Mouse (Mus musculus): Measurements from ENCODE around the gene Fgfr1op2.

- no peak for TF ChIP-seq CTCF (IDR thresholded peaks at IDR 0.05; ENCODE audit: control insufficient read depth, insufficient read depth, low read length)
- TF ChIP-seq POLR2A (IDR thresholded peaks at IDR 0.05; ENCODE audit: borderline replicate concordance, control insufficient read depth, low read depth, low read length) = no peak
These were observed 36.9 kb downstream of the Fgfr1op2 start for GRCm38 (mm10) chr6:146613907-146614306.
